Mouse (Mus musculus): ENCODE results near the gene Ndrg3.
"Not testable (repeated sequence)": the region's sequence is repeated elsewhere in the genome, so short reads cannot be mapped to it uniquely, and the experiment has no call there.

The Ndrg3 gene

GRCm38 (mm10) chr2:156996576-156996975 lies 4.7 kb upstream of the Ndrg3 start:
- peak; percentile 40 to 49 for DNase-seq

GRCm38 (mm10) chr2:156990727-156991431 lies 977 bp downstream of the Ndrg3 start:
- DNase-seq, result no peak

- no peak for DNase-seq
Observed at GRCm38 (mm10) chr2:156987316-156987715, 4.5 kb downstream of the Ndrg3 start.

- no peak for DNase-seq
Observed at GRCm38 (mm10) chr2:156982864-156983263, 9.0 kb downstream of the Ndrg3 start.

DNA sequence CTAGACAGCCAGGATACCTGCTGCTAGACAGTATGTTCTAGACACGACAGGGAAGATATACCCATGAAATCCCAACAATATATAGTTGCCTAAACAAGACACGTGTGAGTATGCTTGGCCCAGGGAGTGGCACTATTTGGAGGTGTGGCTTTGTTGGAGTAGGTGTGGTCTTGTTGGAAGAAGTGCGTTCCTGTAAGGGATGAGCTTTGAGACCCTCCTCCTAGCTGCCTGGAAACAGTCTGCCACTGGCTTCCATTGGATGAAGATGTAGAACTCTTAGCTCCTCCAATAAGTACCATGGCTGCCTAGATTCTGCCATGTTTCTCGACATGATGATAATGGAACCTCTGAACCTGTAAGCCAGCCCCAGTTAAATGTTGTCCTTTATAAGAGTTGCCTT lies 10.6 kb downstream of the Ndrg3 start:
- DNase-seq, result no peak

DNA sequence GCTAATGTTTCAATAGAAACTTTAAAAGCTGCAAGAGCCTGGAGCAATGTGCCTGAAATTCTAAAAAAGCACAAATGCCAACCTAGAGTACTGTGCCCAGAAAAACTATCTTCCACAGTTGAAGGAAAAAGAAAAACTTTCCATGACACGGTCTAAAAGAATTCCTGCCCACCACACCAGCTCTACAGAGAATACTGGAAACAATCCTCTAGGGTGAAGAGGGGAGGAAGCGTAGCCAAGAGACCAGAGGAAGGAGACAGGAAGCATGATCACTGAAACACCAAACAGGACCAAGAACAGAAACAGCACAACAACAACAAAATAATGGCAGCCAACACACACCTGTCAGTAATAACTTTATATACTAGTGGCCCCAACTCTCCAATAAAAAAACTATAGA lies 11.8 kb downstream of the Ndrg3 start:
- no peak for DNase-seq

GRCm38 (mm10) chr2:156976711-156977110 lies 15.1 kb downstream of the Ndrg3 start:
- no peak for DNase-seq

GRCm38 (mm10) chr2:156974967-156975366 lies 16.9 kb downstream of the Ndrg3 start:
- no peak for DNase-seq

DNA sequence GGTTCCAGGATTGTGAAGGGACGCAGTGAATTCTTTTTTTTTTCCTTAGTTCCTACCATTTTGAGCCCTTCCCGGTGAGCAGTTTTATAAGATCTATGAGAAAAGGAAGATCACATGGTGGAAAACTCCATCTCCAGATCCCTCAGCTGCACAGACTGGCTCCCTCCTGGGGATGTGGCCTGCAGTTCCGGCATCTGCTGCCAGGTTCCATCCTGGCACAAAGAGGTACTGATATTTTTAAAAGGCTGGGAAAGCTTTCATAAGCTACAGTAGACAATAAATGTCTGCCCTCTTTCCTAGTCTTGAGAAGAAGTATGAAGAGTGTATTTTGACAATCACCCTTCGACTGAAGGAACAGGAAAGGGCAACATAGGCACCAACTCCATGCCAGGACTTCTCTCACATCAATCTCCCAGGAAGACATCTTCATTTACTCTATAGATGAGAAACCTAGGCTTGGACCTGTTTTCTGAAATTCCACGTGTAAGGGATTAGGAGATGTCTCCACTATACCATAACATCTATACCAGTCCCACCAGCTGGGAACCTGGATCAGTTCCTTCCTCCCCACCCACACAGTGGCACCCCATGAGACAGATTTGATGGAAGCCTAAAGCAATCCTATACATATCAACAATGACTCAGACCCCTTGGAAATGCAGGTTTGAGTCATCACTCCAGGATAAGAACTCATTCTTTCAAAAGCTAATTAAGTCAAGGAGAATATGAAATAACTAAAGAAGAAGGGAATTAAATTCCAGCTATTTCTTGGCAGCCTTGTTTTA lies 18.3 kb downstream of the Ndrg3 start:
- DNase-seq, result no peak

- no peak for DNase-seq
Observed at GRCm38 (mm10) chr2:156970253-156970652, 21.6 kb downstream of the Ndrg3 start.

DNA sequence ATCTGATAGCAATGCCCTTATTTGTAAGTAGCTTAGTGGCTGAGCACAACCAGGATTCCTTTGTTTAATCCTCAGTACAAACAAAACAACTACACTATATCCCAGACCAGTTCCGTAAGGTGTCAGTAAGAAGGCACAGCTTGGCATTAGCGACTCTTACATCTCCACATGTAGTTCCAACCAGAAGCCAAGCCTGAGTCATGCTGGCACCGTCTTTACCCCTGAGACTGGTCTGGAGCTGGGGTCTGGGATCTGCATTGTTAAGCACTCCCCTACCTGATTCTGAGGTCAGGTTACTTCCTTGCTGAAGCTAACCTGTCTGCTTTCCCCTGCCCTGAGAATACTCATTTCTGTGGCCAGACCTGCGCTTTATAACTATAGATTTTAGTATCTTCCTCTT lies 23.4 kb downstream of the Ndrg3 start:
- DNase-seq, result no peak

DNA sequence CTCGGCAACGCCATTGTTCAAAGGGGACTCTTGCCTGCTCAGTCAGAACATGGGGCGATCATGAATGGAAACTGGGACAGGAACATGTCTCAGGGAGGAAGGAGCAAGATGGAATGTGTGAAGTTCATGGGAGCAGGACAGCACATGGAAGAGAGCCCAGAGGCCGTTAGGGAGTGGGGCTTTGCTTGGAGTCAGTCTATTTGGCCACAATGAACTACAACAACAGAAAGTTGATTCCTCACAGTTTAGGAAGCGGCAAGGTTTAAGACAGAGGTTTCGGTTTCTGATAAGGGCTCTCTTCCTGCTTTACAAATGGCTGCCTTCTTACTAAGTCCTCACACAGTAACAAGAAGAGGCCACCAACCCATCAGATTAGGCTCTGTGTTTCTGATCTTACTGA lies 24.5 kb downstream of the Ndrg3 start:
- DNase-seq, result peak; percentile 9 to 38

GRCm38 (mm10) chr2:156963891-156964290 lies 28.0 kb downstream of the Ndrg3 start:
- no peak for DNase-seq

GRCm38 (mm10) chr2:156958496-156959252 lies 33.2 kb downstream of the Ndrg3 start:
- no peak for DNase-seq

DNA sequence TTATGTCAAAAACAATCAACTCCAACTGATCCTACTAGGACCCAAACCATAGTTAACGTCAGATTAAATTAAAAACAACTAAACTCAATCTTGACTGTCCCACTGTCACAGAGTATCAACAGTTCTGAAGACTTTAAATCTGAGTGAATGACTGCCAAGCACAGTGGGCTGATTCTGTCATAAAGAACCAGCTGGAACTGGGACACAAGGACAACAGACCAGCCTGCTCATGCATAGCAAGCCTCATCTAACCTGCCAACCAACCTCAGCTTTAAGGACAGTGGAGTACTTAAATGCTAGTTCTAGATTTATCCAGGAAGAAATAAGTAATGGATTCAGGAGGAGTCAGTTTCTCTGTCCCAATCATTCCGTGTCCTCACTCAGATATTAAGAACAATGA lies 34.8 kb downstream of the Ndrg3 start:
- DNase-seq, result no peak

GRCm38 (mm10) chr2:156956306-156956705 lies 35.5 kb downstream of the Ndrg3 start:
- DNase-seq, result no peak

GRCm38 (mm10) chr2:156954463-156954862 lies 37.4 kb downstream of the Ndrg3 start:
- DNase-seq, result no peak

- DNase-seq, result no peak
Observed at GRCm38 (mm10) chr2:156951301-156952094, 40.4 kb downstream of the Ndrg3 start.

GRCm38 (mm10) chr2:156950816-156951215 lies 41.0 kb downstream of the Ndrg3 start:
- DNase-seq, result no peak

- DNase-seq, result not testable (repeated sequence)
Observed at GRCm38 (mm10) chr2:156941523-156941922, 50.3 kb downstream of the Ndrg3 start.

- not testable (repeated sequence) for DNase-seq
Observed at GRCm38 (mm10) chr2:156939926-156940325, 51.9 kb downstream of the Ndrg3 start.

- DNase-seq, result no peak
Observed at GRCm38 (mm10) chr2:156937795-156938194, 54.1 kb downstream of the Ndrg3 start.

- DNase-seq, result no peak
Observed at GRCm38 (mm10) chr2:156935005-156935404, 56.9 kb downstream of the Ndrg3 start.
